ENCODE assay signal across 8 mouse cellular contexts in genomic region chr16:38632147-38632546, GRCm38 (mm10).
DNase-seq lines count a peak whose midpoint lies in the region; ATAC-seq lines count a peak whose summit lies in the region.

No protein-coding gene starts in this region.

- no peaks in the 10 kb centered on the region for H3K36me3 ChIP-seq in splenic B cell, adult 2 months (ENCODE audit: control insufficient read depth, insufficient read depth, low read length, poor library complexity, severe bottlenecking)

- no peak for ATAC-seq in frontal cortex, adult (ENCODE audit: low TSS enrichment)

- intact Hi-C loops in gastrocnemius, postnatal 36 days (cut with DNase I) = loop anchor here (10.0 kb wide), 1 partner anchor 73 kb away; no protein-coding TSS in a partner anchor

- peak; percentile 24 to 45 for DNase-seq in frontal cortex, postnatal 25 days (ENCODE audit: low spot score in 2 of 2)
- DNase-seq in CD4-positive helper T cell, adult 2 months (ENCODE audit: low read depth, low spot score) = peak; percentile 83
- peak; percentile 84 for DNase-seq in adrenal gland, postnatal 14 days
- DNase-seq in gastrocnemius, postnatal 36 days = peak; percentile 61 to 70
- DNase-seq in layer of hippocampus, adult 9-10 months (ENCODE audit: low spot score) = peak; percentile 47
- DNase-seq in lung, postnatal 4 days = peak; percentile 65 to 81
- DNase-seq in splenic B cell, adult 2 months (ENCODE audit: low read depth, low spot score) = peak; percentile 71

- no peaks in the 10 kb centered on the region for H3K27me3 ChIP-seq in splenic B cell, adult 2 months (ENCODE audit: control insufficient read depth, insufficient read depth, low read length, poor library complexity, severe bottlenecking)
